Mouse (Mus musculus) brain, embryonic 18.5 days (tissue): Measurements from ENCODE around the gene Gm2a.
"Not testable (repeated sequence)": the region's sequence is repeated elsewhere in the genome, so short reads cannot be mapped to it uniquely, and the experiment has no call there.

Experiments
- DNase-seq: peaks from one replicate; pipeline ENCODE4 v3.0.0-alpha.2; 2012; ENCODE audit warnings: low read depth, low spot score

The Gm2a gene

GRCm38 (mm10) chr11:55097463-55098188 lies at the start of gene Gm2a:
TSS of gene Gm2a (plus strand) at chr11:55098115.
- peak; percentile 94 for DNase-seq

DNA sequence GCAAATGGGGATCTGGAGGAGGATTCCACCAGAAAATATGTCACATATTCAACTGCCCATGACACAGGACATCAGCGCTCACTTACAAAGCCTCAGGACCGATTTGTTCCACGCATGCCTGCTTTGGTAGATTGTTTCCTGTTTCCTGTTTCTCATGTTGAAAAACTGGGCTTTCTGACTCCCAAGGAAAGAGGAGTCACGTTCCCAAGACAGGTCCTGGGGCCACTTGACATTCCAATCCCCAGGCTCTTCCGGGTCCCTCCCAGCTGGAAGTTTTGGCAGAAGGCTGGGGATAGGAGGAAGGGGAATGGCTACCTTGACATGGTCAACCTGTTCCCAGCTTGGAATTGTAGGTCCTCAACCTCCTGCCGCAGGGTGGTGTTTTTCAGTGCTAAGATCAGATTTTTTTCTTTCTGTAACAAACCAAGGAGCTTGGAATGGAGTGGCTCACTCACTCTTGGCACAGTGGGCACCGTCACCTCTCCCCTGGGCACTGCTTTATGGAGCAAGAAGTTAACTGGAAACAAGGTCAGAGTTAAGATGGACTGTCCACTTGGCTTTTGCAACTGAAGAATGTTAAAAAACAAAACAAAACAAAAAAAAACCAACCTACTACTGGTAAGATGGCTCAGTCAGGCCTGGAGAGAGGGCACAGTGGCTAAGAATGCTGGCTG lies 46.9 kb upstream of the Gm2a start:
- no peak for DNase-seq

- no peak for DNase-seq
Measured at GRCm38 (mm10) chr11:55057511-55057910, 40.4 kb upstream of the Gm2a start.

DNA sequence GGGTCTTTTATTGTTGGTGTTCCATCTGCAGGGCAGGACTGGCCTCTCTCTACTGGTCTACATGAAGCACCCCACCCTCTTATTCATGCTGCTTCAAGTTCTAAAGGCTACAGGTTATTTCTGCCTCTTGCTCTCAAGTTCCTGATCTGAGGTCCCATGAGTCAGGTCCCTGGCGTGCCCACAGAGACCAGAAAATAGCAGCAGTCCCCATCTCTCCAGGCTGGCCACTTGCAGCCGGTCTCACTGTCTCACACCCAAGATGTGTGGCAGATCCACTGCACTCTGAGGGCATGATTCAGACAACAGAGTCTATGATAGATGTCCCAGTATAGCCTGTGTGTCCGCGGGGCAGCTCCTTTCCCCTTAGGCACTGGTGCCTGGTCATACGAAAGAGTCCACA lies 37.1 kb upstream of the Gm2a start:
- no peak for DNase-seq

DNA sequence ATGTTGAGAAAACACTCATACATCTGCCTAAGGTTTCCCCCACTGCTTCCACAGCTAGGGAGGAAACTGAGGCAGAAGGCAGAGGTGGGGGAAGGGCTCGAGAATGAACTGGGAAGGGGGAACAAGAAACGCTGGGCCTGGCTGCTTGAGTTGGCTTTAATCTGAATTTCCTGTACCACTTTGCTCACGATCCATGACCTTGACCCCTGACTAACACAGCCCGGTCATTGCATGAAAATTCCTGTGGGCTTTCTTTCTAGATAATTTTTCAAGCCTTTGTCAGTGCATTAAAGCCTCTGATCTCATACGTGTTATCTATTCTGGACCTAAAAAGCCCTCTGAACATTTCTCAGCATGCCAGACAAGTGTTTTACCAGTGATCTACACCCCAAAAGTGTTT lies 35.1 kb upstream of the Gm2a start:
- no peak for DNase-seq

GRCm38 (mm10) chr11:55066921-55067320 lies 31.0 kb upstream of the Gm2a start:
- DNase-seq = no peak

DNA sequence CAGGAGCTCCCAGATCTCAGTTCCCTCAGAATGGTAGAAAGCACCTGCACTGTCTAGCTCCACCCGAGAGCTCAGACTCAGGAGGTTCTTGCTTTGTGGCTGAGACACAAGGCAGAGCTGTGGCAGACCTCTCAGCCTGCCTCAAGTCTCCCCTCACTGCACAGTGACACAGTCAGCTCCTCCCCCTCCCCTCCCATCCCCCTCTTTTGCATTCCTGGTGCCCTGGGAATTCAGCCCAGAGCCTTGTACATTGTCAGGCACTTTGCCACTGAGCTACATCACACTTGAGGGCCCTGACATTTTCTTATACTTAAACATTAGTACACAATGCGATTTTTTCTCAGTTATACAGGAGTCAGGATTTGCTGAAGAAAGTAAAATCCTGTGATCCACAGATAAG lies 28.9 kb upstream of the Gm2a start:
- no peak for DNase-seq

GRCm38 (mm10) chr11:55071344-55071743 lies 26.6 kb upstream of the Gm2a start:
- no peak for DNase-seq

DNA sequence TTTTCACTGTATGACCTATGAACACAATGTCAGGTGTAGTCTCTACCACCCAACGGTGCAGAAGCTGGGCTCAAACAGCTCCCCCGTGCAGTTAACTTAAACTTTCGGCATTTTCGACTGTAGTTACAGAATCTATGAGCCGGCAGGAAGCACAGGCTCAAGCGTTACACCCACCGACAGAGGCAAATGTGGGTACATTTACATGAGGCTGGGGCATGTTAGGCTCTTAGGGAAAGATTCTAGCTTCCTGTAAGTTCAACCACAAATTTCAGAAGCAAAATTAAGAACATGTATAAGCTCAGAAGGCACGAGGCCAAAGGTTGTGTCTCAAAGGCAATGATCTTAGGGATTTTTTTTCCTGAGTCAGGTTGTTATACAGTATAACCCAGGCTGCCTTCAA lies 25.4 kb upstream of the Gm2a start:
- DNase-seq = no peak

DNA sequence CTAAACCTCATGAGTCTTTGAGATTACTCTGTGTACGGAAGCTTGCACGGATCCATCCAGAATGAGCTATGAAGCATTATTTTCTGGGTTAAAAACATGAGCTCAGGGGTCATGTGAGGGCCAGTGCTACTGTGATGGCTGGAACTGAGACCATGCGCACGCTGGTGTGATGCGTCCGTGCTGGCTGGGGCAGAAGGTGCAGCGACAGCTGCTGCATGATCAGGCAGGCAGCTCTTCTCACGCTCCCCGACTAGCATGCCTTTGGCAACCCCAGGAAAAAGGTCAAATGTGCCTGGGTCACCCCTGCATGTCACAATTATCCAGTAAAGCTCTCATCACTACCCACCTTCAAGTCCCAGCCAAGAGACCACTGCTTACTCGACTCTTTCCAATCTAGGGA lies 24.7 kb upstream of the Gm2a start:
- DNase-seq = no peak

GRCm38 (mm10) chr11:55075602-55076001 lies 22.3 kb upstream of the Gm2a start:
- DNase-seq = no peak

DNA sequence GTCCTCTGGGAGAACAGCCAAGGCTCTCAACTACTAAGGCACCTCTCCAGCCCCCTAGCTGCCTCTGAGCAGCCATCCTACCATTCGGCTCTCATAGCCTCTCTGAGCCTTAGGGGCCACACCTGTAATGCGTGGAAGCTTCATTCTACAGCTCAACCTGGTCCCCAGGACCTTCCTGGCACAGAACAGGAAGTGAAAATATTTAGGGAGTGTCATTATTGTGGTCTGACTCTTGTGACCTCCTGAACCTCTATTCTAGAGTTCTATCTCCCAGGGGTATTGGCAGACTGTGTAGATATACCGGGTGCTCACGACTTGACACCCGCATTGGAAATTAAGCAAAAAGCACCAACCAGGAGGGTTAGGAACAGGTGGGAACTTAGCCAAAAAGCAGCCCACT lies 21.7 kb upstream of the Gm2a start:
- no peak for DNase-seq

- no peak for DNase-seq
Measured at GRCm38 (mm10) chr11:55077331-55078231, 20.3 kb upstream of the Gm2a start, which contains the start of gene Ccdc69. TSS of gene Ccdc69 (minus strand) at chr11:55078131.

GRCm38 (mm10) chr11:55078502-55078901 lies 19.4 kb upstream of the Gm2a start:
- DNase-seq = no peak

- no peak for DNase-seq
Measured at GRCm38 (mm10) chr11:55079180-55079579, 18.7 kb upstream of the Gm2a start.

DNA sequence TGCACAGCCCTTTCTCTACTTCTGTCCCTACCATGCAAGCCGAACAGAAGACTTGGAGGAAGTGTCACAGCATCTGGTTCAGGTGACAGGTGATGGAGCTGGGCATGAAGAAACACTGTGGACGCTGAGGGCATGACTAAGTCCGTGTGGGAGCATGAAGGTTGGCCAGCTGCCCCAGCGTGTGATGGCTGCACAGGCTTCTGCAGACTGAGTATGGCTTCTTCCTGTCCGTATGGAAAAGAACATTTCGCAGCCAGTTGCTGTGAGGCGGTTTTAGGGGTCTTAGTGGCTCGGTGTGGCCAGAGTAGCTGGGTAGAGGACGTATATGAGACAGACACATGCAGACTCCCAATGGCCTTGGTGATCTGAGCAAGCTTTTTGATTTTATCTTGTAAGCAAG lies 16.7 kb upstream of the Gm2a start:
- DNase-seq = no peak

DNA sequence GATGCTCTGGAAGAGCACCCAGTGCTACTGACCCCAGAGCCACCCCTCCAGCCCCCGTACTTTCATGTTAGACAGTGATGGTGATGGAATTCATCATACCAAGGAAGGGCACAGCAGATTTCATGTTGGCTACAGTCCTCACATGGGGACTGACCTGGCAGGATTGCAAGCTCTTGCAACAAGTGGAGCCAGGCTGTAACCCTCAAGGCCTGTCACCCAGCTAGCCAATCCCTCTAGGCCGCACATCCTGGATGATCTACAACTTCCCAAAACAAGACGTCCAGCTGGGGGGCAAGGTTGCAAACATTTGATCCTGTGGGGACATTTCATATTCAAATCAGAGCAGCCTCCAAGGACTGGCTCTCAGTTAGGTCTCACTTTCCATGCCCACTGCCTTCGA lies 13.3 kb upstream of the Gm2a start:
- DNase-seq = no peak

DNA sequence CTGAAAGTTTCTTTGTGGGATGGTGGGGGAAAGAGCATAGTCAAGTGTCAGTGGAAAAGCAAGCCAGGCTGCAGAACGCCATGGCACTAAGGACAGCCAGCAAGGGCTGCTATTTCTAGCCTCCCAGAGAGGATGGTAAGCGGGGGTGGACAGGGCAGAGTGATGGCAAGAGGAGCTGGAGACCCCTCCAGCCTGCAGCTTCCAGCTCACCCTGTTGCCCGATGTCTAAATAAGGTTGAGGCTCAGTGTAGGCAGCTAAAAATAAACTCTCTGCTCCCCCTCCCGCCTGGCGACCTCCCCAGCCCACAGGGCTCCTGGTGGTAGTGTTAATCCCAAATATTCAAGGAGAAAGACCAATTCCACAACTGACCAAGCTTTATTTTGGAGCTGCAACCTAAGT lies 12.5 kb upstream of the Gm2a start:
- no peak for DNase-seq

- no peak for DNase-seq
Measured at GRCm38 (mm10) chr11:55087006-55087405, 10.9 kb upstream of the Gm2a start.

DNA sequence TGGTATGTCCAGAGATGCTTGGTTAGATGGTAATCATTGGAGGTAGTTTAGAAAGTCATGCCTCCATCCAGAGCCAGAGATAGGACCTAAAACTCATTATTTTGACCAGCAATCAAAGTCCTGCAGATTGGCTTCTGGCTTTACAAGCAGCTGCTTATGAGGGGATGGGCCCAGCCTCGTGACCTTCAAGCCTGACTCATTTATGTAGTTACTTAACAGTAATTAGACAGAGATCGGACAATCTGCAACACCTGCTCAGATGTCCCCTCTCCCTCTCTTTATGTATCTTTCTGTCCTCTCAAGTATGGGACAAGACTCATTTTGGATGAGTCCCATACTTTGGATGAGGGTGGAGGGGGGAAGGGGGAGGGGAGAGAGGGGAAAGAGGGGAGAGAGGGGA lies 8.0 kb upstream of the Gm2a start:
- no peak for DNase-seq

- DNase-seq = no peak
Measured at GRCm38 (mm10) chr11:55093096-55093495, 4.8 kb upstream of the Gm2a start.

DNA sequence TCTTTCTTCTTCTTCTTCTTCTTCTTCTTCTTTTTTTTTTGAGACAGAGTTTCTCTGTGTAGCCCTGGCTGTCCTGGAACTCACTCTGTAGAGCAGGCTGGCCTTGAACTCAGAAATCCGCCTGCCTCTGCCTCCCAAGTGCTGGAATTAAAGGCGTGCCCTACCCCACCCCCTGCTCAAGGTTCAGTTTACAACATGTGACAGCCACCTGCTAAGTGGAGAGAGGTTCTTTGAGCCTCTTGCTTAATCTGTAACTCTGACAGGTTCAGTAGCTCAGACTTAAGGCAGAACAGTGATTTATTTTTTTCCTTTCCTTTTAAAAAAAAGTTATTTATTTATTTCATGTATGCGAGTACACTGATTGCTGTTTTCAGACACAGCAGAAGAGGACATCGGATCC lies 1.6 kb upstream of the Gm2a start:
- not testable (repeated sequence) for DNase-seq
